Mouse (Mus musculus) CH12.LX (cell line): ENCODE results near the gene Amotl1. TPM values are rescaled to one million over a fixed set of nuclear protein-coding genes. Genes with fewer than 3 reads are reported as not detected.

Source experiments
- DNase-seq: peaks from one replicate; pipeline ENCODE4 v3.0.0-alpha.2; 2013; ENCODE audit errors: extremely low read depth
- H3K27ac ChIP-seq: 2 replicates; pipeline ENCODE4 v1.5.1; 2012; ENCODE audit warnings: low read depth, mild to moderate bottlenecking, control low read depth, moderate library complexity; ENCODE audit not compliant: insufficient read depth
- H3K27me3 ChIP-seq: replicated peaks from 2 replicates; pipeline ENCODE3; 2012; ENCODE audit warnings: inconsistent platforms
- H3K36me3 ChIP-seq, 2 experiments: replicated peaks in 1 of 2; 2 replicates each; pipeline versions ENCODE3 to v1.6.1; 2012; ENCODE audit warnings: inconsistent platforms in 1 of 2, low read length in 1 of 2, mild to moderate bottlenecking in 1 of 2, mixed read lengths in 1 of 2, moderate library complexity in 1 of 2; ENCODE audit not compliant: control insufficient read depth in 1 of 2, insufficient read depth in 1 of 2
- H3K4me1 ChIP-seq, 2 experiments: 2 replicates each; pipeline ENCODE4 v1.6.1; 2012; ENCODE audit warnings: inconsistent platforms in 1 of 2, moderate library complexity in 1 of 2; ENCODE audit not compliant: insufficient read depth in 2 of 2, control insufficient read depth in 1 of 2
- H3K4me2 ChIP-seq: 2 replicates; pipeline ENCODE4 v1.6.1; 2012; ENCODE audit warnings: low read depth, mild to moderate bottlenecking, control low read depth; ENCODE audit not compliant: poor library complexity, insufficient read depth, severe bottlenecking
- H3K4me3 ChIP-seq, 3 experiments: fragments of 150-350 bp in 1 of 3; sonication (generic) in 1 of 3; replicated peaks in 1 of 3; 2 replicates each; pipeline versions ENCODE3 to v1.5.1; 2011 to 2012; ENCODE audit warnings: low read depth in 2 of 3, low read length in 2 of 3, mild to moderate bottlenecking in 2 of 3, moderate library complexity in 2 of 3, control low read depth in 1 of 3, improper control_type of control experiment in 1 of 3, inconsistent platforms in 1 of 3, mixed read lengths in 1 of 3; ENCODE audit not compliant: poor library complexity in 1 of 3
- H3K79me2 ChIP-seq: replicated peaks from 2 replicates; pipeline ENCODE4 v1.6.1; 2012; ENCODE audit warnings: mild to moderate bottlenecking, moderate library complexity; ENCODE audit not compliant: control insufficient read depth, poor library complexity, insufficient read depth, severe bottlenecking; ENCODE audit errors: extremely low read depth
- H3K9ac ChIP-seq: 2 replicates; pipeline ENCODE4 v1.6.1; 2012; ENCODE audit warnings: low read depth, mild to moderate bottlenecking, control low read depth, moderate library complexity; ENCODE audit not compliant: insufficient read depth
- H3K9me3 ChIP-seq: replicated peaks from 2 replicates; pipeline ENCODE3; 2012; ENCODE audit warnings: low read length, inconsistent platforms, mixed read lengths
- EP300 ChIP-seq: IDR thresholded peaks from 2 replicates; pipeline ENCODE4 v1.6.1; 2011; ENCODE audit warnings: low read length, improper control_type of control experiment
- GABPA ChIP-seq: IDR thresholded peaks from 2 replicates; pipeline ENCODE4 v1.6.1; 2012; ENCODE audit warnings: low read depth, low read length, improper control_type of control experiment, inconsistent platforms; ENCODE audit not compliant: insufficient replicate concordance
- HCFC1 ChIP-seq: IDR thresholded peaks from 2 replicates; pipeline ENCODE4 v1.6.1; 2012; ENCODE audit warnings: low read depth, mild to moderate bottlenecking, inconsistent platforms, low read length, improper control_type of control experiment
- IRF4 ChIP-seq: IDR thresholded peaks from 2 replicates; pipeline ENCODE4 v1.6.1; 2014; ENCODE audit warnings: low read depth, mild to moderate bottlenecking, inconsistent platforms, low read length, improper control_type of control experiment
- JUN ChIP-seq: IDR thresholded peaks from 2 replicates; pipeline ENCODE4 v1.6.1; 2011; ENCODE audit warnings: low read depth, mild to moderate bottlenecking, low read length, improper control_type of control experiment, moderate library complexity; ENCODE audit not compliant: insufficient read depth
- JUND ChIP-seq: conservative IDR thresholded peaks from 2 replicates; pipeline ENCODE4 v1.6.1; 2011; ENCODE audit warnings: low read depth, low read length, improper control_type of control experiment
- KAT2A ChIP-seq: IDR thresholded peaks from 2 replicates; pipeline ENCODE4 v1.6.1; 2012; ENCODE audit warnings: low read length, improper control_type of control experiment, inconsistent platforms; ENCODE audit not compliant: insufficient replicate concordance
- MAFK ChIP-seq: IDR thresholded peaks from 2 replicates; pipeline ENCODE4 v1.6.1; 2011; ENCODE audit warnings: low read length, improper control_type of control experiment; ENCODE audit not compliant: insufficient replicate concordance
- MXI1 ChIP-seq: IDR thresholded peaks from 2 replicates; pipeline ENCODE4 v1.6.1; 2011; ENCODE audit warnings: mild to moderate bottlenecking, low read depth, low read length, improper control_type of control experiment
- NELFE ChIP-seq: IDR thresholded peaks from 2 replicates; pipeline ENCODE4 v1.6.1; 2011; ENCODE audit warnings: low read depth, low read length, improper control_type of control experiment
- NRF1 ChIP-seq: IDR thresholded peaks from 2 replicates; pipeline ENCODE4 v1.6.1; 2014; ENCODE audit warnings: low read depth, mild to moderate bottlenecking, inconsistent platforms, low read length, improper control_type of control experiment, moderate library complexity
- PAX5 ChIP-seq: IDR thresholded peaks from 2 replicates; pipeline ENCODE4 v1.6.1; 2012; ENCODE audit warnings: low read length, inconsistent platforms, mixed read lengths
- POLR2A ChIP-seq: IDR thresholded peaks from 2 replicates; pipeline ENCODE4 v1.6.1; 2011; ENCODE audit warnings: low read depth, mild to moderate bottlenecking, improper control_type of control experiment, low read length
- POLR2AphosphoS2 ChIP-seq: IDR thresholded peaks from 2 replicates; pipeline ENCODE4 v1.6.1; 2011; ENCODE audit warnings: low read depth, low read length, improper control_type of control experiment
- RCOR1 ChIP-seq: conservative IDR thresholded peaks from 2 replicates; pipeline ENCODE4 v1.6.1; 2012; ENCODE audit warnings: low read depth, mild to moderate bottlenecking, inconsistent platforms, low read length, improper control_type of control experiment
- SIN3A ChIP-seq: IDR thresholded peaks from 2 replicates; pipeline ENCODE4 v1.6.1; 2012; ENCODE audit warnings: low read length, improper control_type of control experiment, inconsistent platforms
- UBTF ChIP-seq: IDR thresholded peaks from 2 replicates; pipeline ENCODE4 v1.6.1; 2012; ENCODE audit warnings: low read depth, mild to moderate bottlenecking, inconsistent platforms, low read length, improper control_type of control experiment, moderate library complexity
- ZKSCAN1 ChIP-seq: IDR thresholded peaks from 2 replicates; pipeline ENCODE4 v1.6.1; 2012; ENCODE audit warnings: low read depth, inconsistent platforms, low read length, improper control_type of control experiment, borderline replicate concordance
- dilution Hi-C: fragments of 300-500 bp; cut with MboI; formaldehyde crosslinking; loops from 2 replicates; pipeline ENCODE4 v1.14.3; 2020; ENCODE audit warnings: low sequenced_read_pairs; ENCODE audit not compliant: extremely low pct_unique_long_range_greater_than_20kb, extremely low pct_ligation_motif_present
- in situ Hi-C: fragments of 300-500 bp; cut with MboI; formaldehyde crosslinking; loops from 3 replicates; pipeline ENCODE4 v1.14.3; 2019; ENCODE audit warnings: low sequenced_read_pairs, low pct_ligation_motif_present, low pct_unique_long_range_greater_than_20kb, mixed read lengths
- polyA plus RNA-seq: library from polyadenylated mRNA; unstranded; fragments of >175 nt; gene quantifications from 2 replicates; pipeline ENCODE4 v1.2.1, GENCODE M21; 2012; ENCODE audit warnings: low read depth; ENCODE audit not compliant: insufficient read length
- total RNA-seq, 2 experiments: library from RNA; depleted of rRNA; stranded (reverse); fragments of 300-350 nt in 1 of 2; fragments of >200 nt in 1 of 2; gene quantifications; 2 replicates each; pipeline ENCODE4 v1.2.3; 2012 to 2014

The Amotl1 gene
- total RNA-seq (2012; rRNA removed) (0.80 and 0.93 TPM in 2 replicates), total RNA-seq (2014; rRNA removed) (1.2 and 1.5 TPM in 2 replicates), polyA plus RNA-seq (2.7 and 3.3 TPM in 2 replicates)

DNA sequence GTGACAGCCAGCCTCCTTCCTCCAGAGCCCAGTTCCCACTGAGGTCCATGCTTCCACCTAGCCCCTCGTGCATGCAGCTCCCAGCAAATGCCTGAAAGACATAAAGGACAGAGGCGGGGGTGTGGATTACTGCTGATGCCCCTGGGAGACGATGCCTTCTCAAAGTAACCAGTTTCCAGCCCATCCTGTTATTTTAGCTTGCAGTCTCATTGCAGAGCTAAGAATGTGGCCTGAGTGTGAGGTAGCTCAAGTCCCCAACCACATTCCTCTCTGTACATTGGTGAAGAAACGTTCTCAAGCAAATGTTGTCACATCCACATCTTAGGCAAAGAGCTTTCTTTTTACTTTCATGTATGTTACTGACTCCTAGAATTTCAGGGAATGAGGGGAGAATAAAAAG is at the start of gene Amotl1:
Gene Amotl1 (minus strand): TSS at position 101 of the 400 bp plus-strand sequence.
- no peaks in the 10 kb centered on the region for H3K27me3 ChIP-seq
- in situ Hi-C loops = no loop called here
- H3K4me2 ChIP-seq = no peak within 1 kb of the TSS
- H3K79me2 ChIP-seq = no peaks in the 10 kb centered on the region
- no peak within 1 kb of the TSS for H3K4me3 ChIP-seq
- dilution Hi-C loops = no loop called here
- TF ChIP-seq POLR2AphosphoS2 = no peak
- TF ChIP-seq JUN = no peak
- no peak for TF ChIP-seq IRF4
- TF ChIP-seq GABPA = no peak
- no peak for TF ChIP-seq SIN3A
- TF ChIP-seq MXI1 = no peak
- no peak for TF ChIP-seq HCFC1
- no peak for TF ChIP-seq EP300
- no peak for TF ChIP-seq KAT2A
- TF ChIP-seq NRF1 = no peak
- TF ChIP-seq ZKSCAN1 = no peak
- no peak for TF ChIP-seq NELFE
- TF ChIP-seq PAX5 = no peak
- TF ChIP-seq MAFK = no peak
- no peak for TF ChIP-seq JUND
- no peak for TF ChIP-seq UBTF
- TF ChIP-seq POLR2A = no peak
- no peak for TF ChIP-seq RCOR1
- H3K36me3 ChIP-seq = no peaks in the 10 kb centered on the region
- H3K4me1 ChIP-seq = peaks cover 29 to 36% of the 10 kb centered on the region in 2 experiments
- no peak within 1 kb of the TSS for H3K9ac ChIP-seq
- H3K27ac ChIP-seq = no peak within 1 kb of the TSS
- peaks cover 3% of the 10 kb centered on the region for H3K9me3 ChIP-seq
- no peak for DNase-seq

DNA sequence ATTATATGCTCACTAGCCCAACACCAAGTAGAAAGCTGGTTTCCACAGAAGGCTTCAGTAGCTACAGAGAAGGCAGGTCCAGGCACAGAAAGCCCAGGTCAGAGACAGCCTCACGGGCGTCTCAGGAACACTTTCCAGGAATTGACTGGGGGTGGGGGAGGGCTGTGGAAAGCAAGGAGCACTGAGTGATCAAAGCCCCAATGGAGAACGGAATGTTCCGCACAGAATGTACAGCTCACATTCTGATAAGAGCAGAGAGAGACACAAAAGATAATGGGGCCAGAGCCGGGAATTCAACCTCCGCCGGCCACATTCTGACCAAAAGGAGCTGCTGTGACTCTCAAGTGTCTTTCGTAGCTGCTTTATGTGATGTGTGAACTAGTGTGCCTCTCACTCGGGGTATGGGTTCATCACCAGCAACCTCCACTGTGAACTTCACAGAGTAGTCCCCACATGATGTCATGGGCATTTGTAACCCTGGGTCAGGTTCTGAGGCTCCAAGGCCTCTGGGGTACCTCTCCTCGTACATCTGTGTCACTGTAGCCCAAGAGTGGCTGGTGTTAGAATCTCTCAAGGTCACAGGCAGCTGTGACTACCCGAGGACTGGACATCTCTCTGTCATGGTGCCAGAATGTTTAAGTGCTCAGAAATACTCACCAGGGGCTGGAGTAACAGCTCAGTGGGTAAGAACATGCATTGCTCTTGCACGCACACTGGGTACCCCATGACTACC is 44.7 kb upstream of the Amotl1 start:
- H3K27ac ChIP-seq = no peak overlapping the region
- H3K4me1 ChIP-seq = peaks cover 0 to 6% of the 10 kb centered on the region in 2 experiments; a peak in 2 of 4 replicates
- H3K9me3 ChIP-seq = no peaks in the 10 kb centered on the region
- dilution Hi-C loops = no loop called here
- H3K9ac ChIP-seq = no peak overlapping the region
- DNase-seq = no peak
- no peaks in the 10 kb centered on the region for H3K79me2 ChIP-seq
- no peaks in the 10 kb centered on the region for H3K36me3 ChIP-seq
- TF ChIP-seq GABPA = no peak
- in situ Hi-C loops = loop anchor here (25.0 kb wide), 1 partner anchor 802 kb away; no protein-coding TSS in a partner anchor
- H3K4me3 ChIP-seq = no peak overlapping the region
- no peaks in the 10 kb centered on the region for H3K27me3 ChIP-seq
- H3K4me2 ChIP-seq = no peak overlapping the region
